In genomic region chr17:28047520-28047919, GRCm38 (mm10) we compare ENCODE assay signal across 23 mouse cellular contexts. TPM values are rescaled to one million over a fixed set of nuclear protein-coding genes. Genes with fewer than 3 reads are reported as not detected.
"Had no signal": no experiment of that assay in that cellular context is flagged by ENCODE, and none has a peak within 500 bp of the region (broad histone marks: within the 10 kb centered on the region; RNA-seq: fewer than 3 reads in every experiment).

No protein-coding gene starts in this region.

- H3K4me1 ChIP-seq: intestine, embryonic 15.5 days had no signal

- DNase-seq: gastrocnemius, adult 2 months; gastrocnemius, postnatal 10 days; gastrocnemius, postnatal 25 days; heart, adult 18-20 months; heart, postnatal 10 days; heart, postnatal 4 days; kidney, adult 18-20 months; kidney, adult 8-10 months; kidney, postnatal 10 days; kidney, postnatal 25 days; kidney, postnatal 4 days; liver had no signal

- H3K9ac ChIP-seq: heart, embryonic 12.5 days; hindbrain, embryonic 14.5 days; intestine, embryonic 15.5 days; limb, embryonic 12.5 days had no signal

- H3K4me2 ChIP-seq: heart, embryonic 12.5 days; hindbrain, embryonic 14.5 days; intestine, embryonic 15.5 days; limb, embryonic 12.5 days; liver, embryonic 11.5 days had no signal

- ATAC-seq: inflammation-experienced regulatory T-cells, adult 6 months; intestine, postnatal 0 days had no signal

- H3K27me3 ChIP-seq: heart, embryonic 12.5 days; intestine, embryonic 15.5 days; limb, embryonic 12.5 days had no signal

- H3K27ac ChIP-seq: gastrocnemius, adult 2 months; hindbrain, embryonic 14.5 days; intestine, embryonic 15.5 days; layer of hippocampus, adult 2 months; left cerebral cortex, adult 2 months; limb, embryonic 10.5 days; limb, embryonic 12.5 days had no signal

- H3K4me3 ChIP-seq: gastrocnemius, adult 2 months; heart, embryonic 12.5 days; intestine, embryonic 15.5 days; layer of hippocampus, adult 2 months; left cerebral cortex, adult 2 months; limb, embryonic 10.5 days; limb, embryonic 12.5 days had no signal

- H3K9me3 ChIP-seq: heart, embryonic 12.5 days; intestine, embryonic 15.5 days; limb, embryonic 10.5 days; limb, embryonic 12.5 days had no signal

RNA-seq across cellular contexts. Expression of gene Tcp11, which starts 32.9 kb away (rescaled TPM):
- total RNA-seq: gastrocnemius, adult 2 months; gastrocnemius, postnatal 10 days; gastrocnemius, postnatal 25 days; heart, postnatal 25 days had no signal
